ENCODE assay signal across 14 mouse cellular contexts in genomic region chr12:12446281-12446680, GRCm38 (mm10).
DNase-seq lines count a peak whose midpoint lies in the region; TF ChIP-seq lines count a peak whose summit lies in the region.
"Had no signal": no experiment of that assay in that cellular context is flagged by ENCODE, and none has a peak within 500 bp of the region (broad histone marks: within the 10 kb centered on the region; RNA-seq: fewer than 3 reads in every experiment).

No protein-coding gene starts in this region.

- intact Hi-C loops in gastrocnemius, adult 2 months (cut with DNase I), result no loop called here

- peak; percentile 61 for DNase-seq in fat pad, adult 2 months (ENCODE audit: extremely low read depth, low read depth, low spot score)
- DNase-seq in gonadal fat pad, adult 2 months (ENCODE audit: low read depth), result peak; percentile 54
- no peak for DNase-seq in gastrocnemius, adult 2 months
- no peak for DNase-seq in heart, adult 18-20 months
- DNase-seq: adrenal gland, adult 2 months; adrenal gland, adult 8-10 months; adrenal gland, postnatal 10 days; adrenal gland, postnatal 14 days; adrenal gland, postnatal 25 days; adrenal gland, postnatal 36 days; B cell, adult 2 months; cerebellum, adult 11 months; cerebellum, adult 11-12 months; cerebellum, adult 18-20 months had no signal

- no peak overlapping the region for H3K27ac ChIP-seq in gastrocnemius, adult 2 months

- no peak overlapping the region for H3K4me3 ChIP-seq in gastrocnemius, adult 2 months

- no peak for TF ChIP-seq CTCF in gastrocnemius, adult 2 months (IDR thresholded peaks at IDR 0.05)

Comparison
In these comparisons a context has a peak if more than half of its experiments do, and no peak if none do; other contexts are left out.
1. DNase-seq: peak in fat pad, adult 2 months (single experiment) and gonadal fat pad, adult 2 months (single experiment); none in gastrocnemius, adult 2 months (single experiment) and heart, adult 18-20 months (0 of 2).